Mouse (Mus musculus): ENCODE measurements around the gene Dnal4.

Gene Dnal4

GRCm38 (mm10) chr15:79760956-79761355, 16.7 kb downstream of the Dnal4 start:
- DNase-seq = no peak

GRCm38 (mm10) chr15:79757118-79757517, 20.5 kb downstream of the Dnal4 start:
- no peak for DNase-seq

- DNase-seq = no peak
Measured at GRCm38 (mm10) chr15:79755977-79756625, 21.5 kb downstream of the Dnal4 start.

GRCm38 (mm10) chr15:79755176-79755575, 22.5 kb downstream of the Dnal4 start:
- DNase-seq = no peak

GRCm38 (mm10) chr15:79753873-79754272, 23.8 kb downstream of the Dnal4 start:
- DNase-seq = no peak

GRCm38 (mm10) chr15:79753420-79753752, 24.3 kb downstream of the Dnal4 start:
- no peak for DNase-seq

- DNase-seq = peak; percentile 87
Measured at GRCm38 (mm10) chr15:79752742-79753419, 24.8 kb downstream of the Dnal4 start.

- peak; percentile 56 to 62 for DNase-seq
Measured at GRCm38 (mm10) chr15:79751772-79752171, 25.9 kb downstream of the Dnal4 start.

- DNase-seq = no peak
Measured at GRCm38 (mm10) chr15:79750266-79750665, 27.4 kb downstream of the Dnal4 start.

- DNase-seq = no peak
Measured at GRCm38 (mm10) chr15:79749162-79749561, 28.5 kb downstream of the Dnal4 start.

GRCm38 (mm10) chr15:79747998-79748397, 29.7 kb downstream of the Dnal4 start:
- peak; percentile 59 for DNase-seq

GRCm38 (mm10) chr15:79745883-79746282, 31.8 kb downstream of the Dnal4 start:
- no peak for DNase-seq

- no peak for DNase-seq
Measured at GRCm38 (mm10) chr15:79745312-79745711, 32.3 kb downstream of the Dnal4 start.

GRCm38 (mm10) chr15:79744742-79745141, 32.9 kb downstream of the Dnal4 start:
- no peak for DNase-seq

GRCm38 (mm10) chr15:79744001-79744400, 33.6 kb downstream of the Dnal4 start:
- DNase-seq = no peak

GRCm38 (mm10) chr15:79742706-79743023, 35.0 kb downstream of the Dnal4 start:
- no peak for DNase-seq

- DNase-seq = peak; percentile 97
Measured at GRCm38 (mm10) chr15:79741921-79742705, 35.5 kb downstream of the Dnal4 start, which contains the start of gene Sun2. TSS of gene Sun2 (minus strand) at chr15:79742536.

- peak; percentile 65 to 71 for DNase-seq
Measured at GRCm38 (mm10) chr15:79741173-79741858, 36.3 kb downstream of the Dnal4 start.

GRCm38 (mm10) chr15:79740739-79741138, 36.9 kb downstream of the Dnal4 start:
- DNase-seq = peak in 1 of 2 experiments; percentile 12

- DNase-seq = no peak
Measured at GRCm38 (mm10) chr15:79734311-79734710, 43.3 kb downstream of the Dnal4 start.

- DNase-seq = no peak
Measured at GRCm38 (mm10) chr15:79733640-79734039, 44.0 kb downstream of the Dnal4 start.

- no peak for DNase-seq
Measured at GRCm38 (mm10) chr15:79733192-79733591, 44.5 kb downstream of the Dnal4 start.

GRCm38 (mm10) chr15:79731554-79731953, 46.1 kb downstream of the Dnal4 start:
- no peak for DNase-seq

All from B cell, adult 2 months (primary cell).